Mouse (Mus musculus): ENCODE data around the gene Gm28372.

DNA sequence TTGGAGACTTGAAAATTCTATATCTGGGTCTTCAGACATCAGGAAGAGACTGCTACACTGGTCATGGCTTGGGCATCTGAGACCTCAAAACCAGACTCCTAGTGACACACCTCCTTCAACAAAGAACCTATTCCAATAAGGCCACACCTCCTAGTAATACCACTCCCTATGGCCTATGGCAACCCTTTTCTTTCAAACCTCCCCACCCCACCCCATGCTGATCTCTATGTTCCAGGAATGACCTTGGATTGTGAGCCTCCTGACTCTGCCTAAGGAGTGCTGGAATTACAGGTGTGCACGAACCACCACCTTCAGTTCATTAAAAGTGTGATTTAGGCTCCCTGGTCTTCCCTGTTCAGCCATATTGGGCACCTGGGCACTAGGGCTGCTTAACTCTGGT lies 5.0 kb upstream of the Gm28372 start:
- TF ChIP-seq CTCF (IDR thresholded peaks at IDR 0.05), result no peak
- TF ChIP-seq POLR2A (IDR thresholded peaks at IDR 0.05; ENCODE audit: insufficient read depth, low read depth, low read length), result no peak

All from heart, adult 2 months (tissue).